Mouse (Mus musculus) thymus, adult 2 months (tissue): ENCODE results near the gene Sorcs1.

Experiments
- CTCF ChIP-seq: fragments of 200-500 bp; IDR thresholded peaks from 2 replicates; pipeline ENCODE4 v1.5.1; 2012; ENCODE audit warnings: mild to moderate bottlenecking, control low read depth, low read length, moderate library complexity, borderline replicate concordance; ENCODE audit not compliant: control insufficient read depth, poor library complexity, insufficient read depth; ENCODE audit errors: extremely low read depth
- POLR2A ChIP-seq: fragments of 200-500 bp; IDR thresholded peaks from 2 replicates; pipeline ENCODE4 v1.6.1; 2012; ENCODE audit warnings: mild to moderate bottlenecking, low read length, control low read depth, moderate library complexity; ENCODE audit not compliant: control insufficient read depth, poor library complexity, insufficient read depth; ENCODE audit errors: extremely low read depth

- no peak for TF ChIP-seq POLR2A
- TF ChIP-seq CTCF: no peak
Observed at GRCm38 (mm10) chr19:50569669-50570195, 108.7 kb downstream of the Sorcs1 start.
